Mouse (Mus musculus) spleen, adult 2 months (tissue): ENCODE measurements around the gene Xpnpep1.

Experiments
- CTCF ChIP-seq: fragments of 200-500 bp; IDR thresholded peaks from 2 replicates; pipeline ENCODE4 v1.5.1; 2011; ENCODE audit warnings: mild to moderate bottlenecking, inconsistent platforms; ENCODE audit not compliant: insufficient read depth, insufficient read length, insufficient replicate concordance; ENCODE audit errors: extremely low read depth
- POLR2A ChIP-seq: fragments of 200-500 bp; IDR thresholded peaks from 2 replicates; pipeline ENCODE4 v1.6.1; 2011; ENCODE audit warnings: low read depth, low read length, inconsistent platforms

GRCm38 (mm10) chr19:53037925-53038419, 2.0 kb downstream of the Xpnpep1 start:
- TF ChIP-seq CTCF (no peak), POLR2A (no peak)
